Mouse (Mus musculus) forebrain, embryonic 16.5 days (tissue): Measurements from ENCODE around the gene Cbx2. TPM values are rescaled to one million over a fixed set of nuclear protein-coding genes. Genes with fewer than 3 reads are reported as not detected.

Experiments
- polyA plus RNA-seq: library from polyadenylated mRNA; unstranded; fragments of >200 nt; fragmentation: Nextera tagmentation; extraction: Ambion mirVana; gene quantifications from 2 replicates; pipeline ENCODE4 v1.2.1, GENCODE M21; 2015

The Cbx2 gene
- polyA plus RNA-seq, 1 experiment from 2014 or later: 24.9 TPM

Other genes with a start within 250 kb of the Cbx2 start
- gene Rbfox3, start 111.4 kb upstream of the Cbx2 start, polyA plus RNA-seq: 46.4 and 56.3 TPM in 2 replicates
- gene Enpp7, start 34.8 kb upstream of the Cbx2 start, polyA plus RNA-seq: not detected in 2 replicates
- 12.3 and 13.4 TPM in 2 replicates for gene Cbx8, start 18.0 kb downstream of the Cbx2 start, polyA plus RNA-seq
- gene Cbx4, start 63.3 kb downstream of the Cbx2 start, polyA plus RNA-seq: 18.1 and 18.5 TPM in 2 replicates
- gene Tbc1d16, start 205.5 kb downstream of the Cbx2 start, polyA plus RNA-seq: 52.3 and 54.6 TPM in 2 replicates
- gene Ccdc40, start 205.6 kb downstream of the Cbx2 start, polyA plus RNA-seq: 11.5 and 14.1 TPM in 2 replicates
- 59.8 and 69.7 TPM in 2 replicates for gene Gaa, start 244.9 kb downstream of the Cbx2 start, polyA plus RNA-seq